Mouse (Mus musculus) retina, embryonic 14.5 days (tissue): ENCODE measurements around the gene Zfp202.
"Not testable (repeated sequence)": the region's sequence is repeated elsewhere in the genome, so short reads cannot be mapped to it uniquely, and the experiment has no call there.

Experiments
- DNase-seq: peaks from one replicate; pipeline ENCODE4 v3.0.0-alpha.2; 2015; ENCODE audit warnings: low spot score

Zfp202 gene

DNA sequence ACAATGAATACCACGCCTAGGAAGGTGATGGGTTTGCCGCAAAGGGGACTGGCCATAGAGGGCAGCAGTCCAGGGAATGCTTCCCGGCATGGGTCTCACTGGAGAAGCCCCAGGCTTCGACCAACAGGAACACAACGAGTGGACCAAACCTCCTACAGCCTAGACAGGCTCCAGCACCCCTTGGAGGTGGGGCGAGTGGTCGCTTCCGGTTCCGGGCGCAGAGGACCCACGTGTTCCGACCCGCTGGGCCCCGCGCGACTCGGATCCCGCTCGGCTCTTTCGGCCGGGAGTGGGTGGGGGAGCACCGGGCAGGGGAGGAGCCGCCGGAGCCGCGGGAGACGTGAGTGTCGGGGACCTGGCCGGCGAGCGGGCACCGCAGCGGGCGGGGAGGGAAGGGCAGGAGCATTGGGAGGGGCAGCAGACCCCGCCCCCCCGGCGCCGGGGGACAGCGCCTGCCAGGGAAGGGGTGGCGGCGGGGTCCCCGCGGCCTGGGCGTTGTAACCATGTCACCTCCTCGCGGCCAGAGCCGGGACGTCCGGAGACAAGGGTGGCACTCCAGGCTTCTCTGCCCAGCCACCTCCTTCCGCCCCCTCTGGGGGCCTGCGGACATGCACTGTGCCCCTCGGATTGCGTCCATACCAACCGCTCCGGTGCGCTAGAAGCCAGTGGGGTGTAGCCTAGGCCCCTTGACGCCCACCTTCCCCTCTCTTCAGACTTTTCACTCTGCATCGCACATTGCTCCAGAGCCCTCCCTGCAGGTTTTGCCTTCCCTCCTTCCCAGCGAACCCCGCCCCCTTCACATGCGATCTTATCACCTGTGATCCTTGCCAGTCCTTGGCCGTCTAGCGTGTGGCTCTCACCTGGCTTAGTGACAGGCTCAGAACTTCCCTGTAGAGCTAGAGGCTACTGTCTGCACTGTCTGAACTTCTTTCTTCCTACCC, at the start of gene Zfp202:
TSS of gene Zfp202 (plus strand) at position 219 of the 941 bp plus-strand sequence.
- peak; percentile 89 for DNase-seq

DNA sequence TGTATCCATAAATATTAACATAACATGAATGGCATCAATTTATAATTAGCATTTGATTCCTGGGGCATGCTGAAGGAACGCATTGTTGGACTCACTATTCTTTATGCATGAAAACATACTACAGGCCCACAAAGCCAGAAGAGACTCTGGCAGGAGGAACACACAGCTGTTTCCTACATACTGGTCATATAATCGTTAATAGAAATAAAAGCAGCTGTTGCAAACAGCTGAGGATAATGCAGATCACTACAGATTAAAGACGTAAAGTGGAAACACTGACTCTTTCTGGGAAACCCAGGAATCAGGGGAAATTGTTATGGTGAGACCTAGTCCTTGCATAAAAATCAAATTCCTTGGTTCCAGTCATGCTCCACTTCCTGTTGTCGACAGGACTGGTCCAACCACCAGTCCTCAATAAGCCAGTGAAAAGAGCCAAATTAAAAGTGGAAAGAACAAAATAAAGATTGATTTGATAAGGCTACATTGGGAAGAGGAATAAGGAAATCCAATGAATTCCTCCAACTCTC, 36.9 kb upstream of the Zfp202 start:
- DNase-seq = no peak

DNA sequence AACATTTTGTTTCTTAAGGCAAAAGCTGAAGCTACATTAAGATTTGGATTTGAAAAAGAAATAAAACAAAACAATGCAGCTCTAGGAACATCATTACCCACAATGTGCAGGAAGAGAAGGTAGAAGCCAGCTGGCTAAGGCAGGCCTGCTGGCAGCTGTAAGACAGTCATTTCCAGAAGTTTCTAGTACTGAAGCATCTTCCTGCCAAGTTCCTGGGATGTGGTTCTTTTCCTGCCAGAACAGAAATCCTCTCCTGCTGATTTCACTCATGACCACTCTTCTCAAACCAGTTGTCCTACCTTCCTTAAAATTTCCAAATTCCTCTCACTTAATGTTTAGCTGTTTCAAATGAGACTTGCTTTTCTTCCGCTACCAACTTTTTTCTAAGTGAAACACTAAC, 25.7 kb upstream of the Zfp202 start:
- DNase-seq = no peak

DNA sequence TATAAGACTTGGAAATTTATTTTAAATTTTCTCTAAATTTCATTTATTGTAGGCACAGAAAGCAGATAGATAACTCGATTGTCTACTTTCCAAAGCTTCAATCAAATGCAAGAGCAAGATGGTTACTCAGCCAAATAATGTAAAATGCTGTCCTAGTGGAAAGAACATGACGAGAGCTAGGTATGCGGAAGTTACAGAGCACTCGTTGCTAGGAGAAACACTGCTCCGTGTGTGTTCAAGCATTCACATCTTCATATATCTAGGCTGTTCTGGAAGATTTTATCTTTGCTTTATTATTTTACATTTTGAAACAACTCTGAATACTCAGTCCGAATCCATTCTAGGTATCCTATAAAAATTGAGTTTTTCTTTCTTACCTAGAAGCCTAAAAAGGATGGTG, 15.1 kb upstream of the Zfp202 start:
- no peak for DNase-seq

DNA sequence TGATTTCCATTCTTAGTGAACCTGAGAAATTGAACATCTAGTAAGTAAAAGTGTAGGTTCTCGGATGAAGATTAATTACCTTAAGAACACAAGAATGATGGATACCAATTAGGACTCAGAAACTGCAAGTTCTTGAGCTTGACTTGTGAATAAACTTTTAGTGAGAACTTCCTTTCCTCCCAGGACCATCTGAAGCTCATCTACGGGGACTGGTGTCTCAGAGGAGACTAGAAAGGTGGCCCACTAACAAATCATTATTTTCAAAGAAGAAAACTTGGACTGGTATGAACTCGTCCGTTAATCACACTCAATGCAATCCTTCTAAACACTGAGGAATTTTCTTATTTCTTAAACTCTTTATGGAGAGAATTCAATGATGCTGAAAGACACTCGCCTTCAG, 11.5 kb upstream of the Zfp202 start, which contains the start of gene Olfr986:
TSS of gene Olfr986 (plus strand) at position 301 of the 400 bp plus-strand sequence.
- no peak for DNase-seq

DNA sequence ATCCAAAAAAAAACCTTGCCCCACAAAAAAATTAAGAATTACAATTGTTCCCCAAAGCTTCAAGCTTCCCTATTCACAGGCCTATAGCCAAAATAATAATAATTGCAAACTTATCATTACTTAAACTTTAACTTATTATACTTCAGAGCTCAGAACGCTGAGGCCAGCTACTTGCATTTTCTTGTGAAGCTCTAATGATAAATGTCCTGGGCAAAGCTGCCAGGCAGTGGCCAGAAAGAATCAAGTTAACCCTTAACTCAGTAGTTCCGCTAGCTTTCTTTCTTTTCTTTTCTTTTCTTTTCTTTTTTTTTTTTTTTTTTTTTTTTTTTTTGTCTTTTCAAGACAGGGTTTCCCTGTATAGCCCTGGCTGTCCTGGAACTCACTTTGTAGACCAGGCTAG, 7.0 kb upstream of the Zfp202 start:
- not testable (repeated sequence) for DNase-seq

DNA sequence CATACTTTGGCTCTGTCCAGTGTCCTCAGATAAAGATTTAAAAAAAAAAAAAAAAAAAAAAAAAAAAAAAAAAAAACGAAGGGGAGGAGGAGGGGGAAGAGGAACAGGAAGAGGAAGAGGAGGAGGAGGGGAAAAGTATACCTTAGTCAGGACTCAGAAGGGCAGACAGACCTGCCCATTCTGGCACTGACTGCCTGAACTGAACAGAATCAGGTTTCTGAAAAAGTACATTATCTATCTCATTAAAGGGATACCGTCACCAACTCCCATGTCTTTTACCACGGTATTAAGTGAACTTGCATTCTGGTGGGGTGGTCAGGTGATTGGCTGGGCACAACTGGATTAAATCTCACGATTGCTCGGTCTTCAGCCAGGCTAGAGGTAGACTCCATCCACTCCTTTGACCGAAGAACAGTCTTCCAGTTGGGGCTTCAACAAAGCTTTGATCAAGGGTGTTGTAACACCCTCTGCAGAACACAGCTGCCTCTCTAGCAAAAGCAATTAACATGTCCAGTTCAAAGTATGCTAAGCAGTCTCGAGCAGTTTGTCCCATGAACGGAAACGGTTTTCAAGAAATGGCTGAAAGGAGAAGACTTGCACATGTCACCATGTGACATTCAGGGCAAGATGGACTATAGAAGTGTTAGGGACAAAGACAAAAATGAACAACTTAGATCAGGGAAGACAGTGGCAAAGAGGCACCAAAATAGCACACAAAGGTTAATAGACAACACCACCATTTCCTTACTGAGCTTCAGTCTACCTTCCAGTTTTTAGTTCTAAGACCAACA, 835 bp upstream of the Zfp202 start:
- DNase-seq = peak; percentile 3

DNA sequence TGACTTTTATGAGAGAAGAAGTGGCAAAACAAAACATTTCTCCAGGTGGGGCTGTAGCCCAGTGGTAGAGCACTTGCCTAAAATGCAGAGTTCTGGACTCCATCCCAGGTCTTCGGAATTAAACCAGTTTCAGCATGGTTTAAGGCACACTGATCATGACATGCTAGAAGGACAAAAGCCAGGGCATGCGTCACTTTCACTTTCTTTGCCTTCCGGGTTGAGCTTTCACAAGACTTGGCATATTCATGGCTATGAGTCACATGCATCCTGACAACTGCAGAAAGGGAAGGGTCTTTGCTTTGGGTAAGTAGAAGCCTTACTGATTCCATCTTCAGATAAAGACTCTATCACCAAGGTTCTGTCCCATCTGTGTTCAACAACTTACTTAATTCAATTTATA, 3.9 kb downstream of the Zfp202 start:
- no peak for DNase-seq

DNA sequence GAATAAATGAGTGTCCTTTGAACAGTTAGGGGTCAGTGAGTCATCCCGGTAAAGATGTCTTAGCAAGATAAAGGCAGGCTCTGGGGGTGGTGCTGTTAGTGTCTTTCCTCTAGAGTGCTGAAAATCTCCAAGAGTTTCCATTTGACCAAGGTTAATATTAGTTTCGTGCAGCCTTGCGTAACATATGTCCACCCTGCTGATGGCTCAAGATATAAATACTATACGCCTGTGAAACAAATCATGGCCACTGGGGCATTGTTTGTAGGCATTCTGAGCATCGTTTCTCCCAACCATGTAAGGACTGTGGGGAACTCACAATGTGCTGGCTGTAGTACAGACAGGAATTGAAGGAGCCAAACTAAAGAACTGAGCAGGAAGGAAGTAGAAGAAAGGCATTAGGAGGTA, 14.4 kb downstream of the Zfp202 start:
- no peak for DNase-seq

DNA sequence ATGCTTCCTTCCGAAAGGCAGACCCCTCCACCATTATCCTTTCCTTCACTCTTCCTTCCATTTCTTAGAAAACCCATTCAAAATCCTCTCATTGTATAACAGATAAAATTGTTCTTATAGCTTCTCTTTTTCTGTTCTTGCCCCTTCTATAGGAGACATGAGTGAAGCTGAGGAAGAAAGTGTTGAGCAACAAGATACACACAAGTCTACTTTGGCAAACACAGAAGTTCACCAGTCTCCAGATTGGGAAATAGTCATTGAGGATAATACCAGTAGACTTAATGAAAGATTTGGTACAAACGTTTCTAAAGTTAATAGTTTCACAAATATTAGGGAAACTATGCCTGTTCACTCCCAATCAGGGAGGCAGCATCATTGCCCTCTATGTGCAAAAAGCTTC, 18.6 kb downstream of the Zfp202 start:
- no peak for DNase-seq

DNA sequence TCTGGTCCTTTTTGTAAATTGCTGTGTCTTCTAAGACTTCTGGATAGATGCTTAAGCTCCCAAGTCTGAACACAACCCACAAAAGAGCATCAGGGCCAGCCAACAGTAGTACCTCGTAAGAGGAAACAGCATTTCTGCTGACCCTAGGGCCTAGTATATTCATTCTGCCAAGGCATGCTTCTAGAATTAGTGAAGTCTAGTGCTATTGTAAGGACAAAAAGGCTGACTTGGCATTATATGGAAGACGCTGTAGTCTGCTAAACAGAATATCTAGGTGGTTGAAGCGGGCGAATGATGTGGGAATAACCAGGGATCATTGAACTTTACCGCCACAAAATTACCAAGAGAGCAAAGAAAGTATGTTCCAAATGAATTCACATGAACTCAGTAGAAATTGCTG, 21.9 kb downstream of the Zfp202 start:
- no peak for DNase-seq

DNA sequence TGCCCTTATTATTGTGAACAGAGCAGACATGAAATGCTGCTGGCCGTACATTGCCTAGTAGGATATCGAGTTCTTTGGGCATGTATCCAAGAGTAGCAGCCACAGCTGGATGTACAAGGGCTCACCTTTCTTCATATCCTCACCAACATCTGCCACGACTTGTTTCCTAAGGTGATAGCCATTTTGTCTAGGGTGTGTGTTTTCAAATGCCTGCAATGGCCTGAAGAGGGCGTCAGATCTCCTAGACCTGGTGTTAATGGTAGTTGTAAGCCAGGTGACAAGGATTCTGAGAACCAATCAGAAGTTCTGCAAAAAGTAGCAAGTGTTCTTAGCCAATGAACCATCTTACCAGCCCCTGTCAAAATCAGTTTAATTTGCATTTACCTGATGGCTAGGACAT, 24.5 kb downstream of the Zfp202 start:
- DNase-seq = no peak

DNA sequence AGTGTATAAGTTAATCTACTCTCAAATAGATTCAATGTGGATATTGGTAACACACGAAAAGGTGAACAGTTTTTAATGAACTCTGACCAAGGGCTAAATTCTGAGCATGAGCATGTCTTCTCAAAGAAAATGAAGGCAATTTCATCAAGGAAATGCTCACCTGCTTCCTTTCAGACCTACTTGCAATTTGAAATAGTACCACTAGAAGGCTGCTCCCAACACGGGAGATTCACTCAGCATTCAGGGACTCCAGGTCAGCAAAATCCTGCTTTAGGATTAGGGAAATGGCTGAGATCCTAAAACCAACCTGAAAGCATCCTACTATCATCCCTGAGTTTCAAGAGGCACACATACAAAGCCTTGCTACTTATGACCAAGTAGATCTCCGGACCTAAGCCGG, 32.2 kb downstream of the Zfp202 start:
- peak; percentile 71 for DNase-seq

DNA sequence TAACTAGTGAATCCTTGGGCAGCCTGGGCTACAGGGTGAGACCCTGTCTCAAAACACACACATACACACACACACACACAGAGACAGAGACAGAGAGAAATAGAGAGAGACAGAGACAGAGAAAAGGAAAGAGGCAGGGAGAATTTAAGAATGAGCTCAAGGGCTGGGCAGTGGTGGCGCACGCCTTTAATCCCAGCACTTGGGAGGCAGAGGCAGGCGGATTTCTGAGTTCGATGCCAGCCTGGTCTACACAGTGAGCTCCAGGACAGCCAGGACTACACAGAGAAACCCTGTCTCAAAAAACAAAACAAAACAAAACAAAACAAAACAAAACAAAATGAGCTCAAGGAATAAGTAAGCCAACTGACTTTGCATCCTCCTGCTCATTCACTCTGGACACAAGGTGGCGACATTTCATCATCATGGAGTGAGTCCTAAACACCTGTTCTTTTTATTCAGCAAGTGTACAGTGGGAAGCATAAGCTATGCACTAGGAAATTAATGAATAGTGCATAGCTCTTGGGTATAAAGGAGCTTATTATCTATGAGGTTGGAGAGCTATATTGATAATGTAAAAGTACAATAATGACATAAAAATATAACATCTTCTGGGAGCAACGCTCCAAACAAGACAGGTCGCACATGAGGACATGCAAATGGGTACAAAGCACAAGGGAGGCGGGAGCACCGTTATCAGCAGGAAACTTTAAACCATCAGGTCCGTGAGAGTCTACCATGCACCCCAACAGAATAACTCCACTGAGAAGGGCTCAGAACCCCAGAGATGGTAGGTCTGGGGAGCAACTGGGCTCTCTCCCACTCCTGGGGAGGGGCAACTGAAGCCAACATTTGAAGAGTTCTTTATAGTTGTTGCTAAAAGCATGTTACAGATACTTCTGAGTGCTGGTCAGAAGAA, 36.0 kb downstream of the Zfp202 start:
- DNase-seq = peak; percentile 79

DNA sequence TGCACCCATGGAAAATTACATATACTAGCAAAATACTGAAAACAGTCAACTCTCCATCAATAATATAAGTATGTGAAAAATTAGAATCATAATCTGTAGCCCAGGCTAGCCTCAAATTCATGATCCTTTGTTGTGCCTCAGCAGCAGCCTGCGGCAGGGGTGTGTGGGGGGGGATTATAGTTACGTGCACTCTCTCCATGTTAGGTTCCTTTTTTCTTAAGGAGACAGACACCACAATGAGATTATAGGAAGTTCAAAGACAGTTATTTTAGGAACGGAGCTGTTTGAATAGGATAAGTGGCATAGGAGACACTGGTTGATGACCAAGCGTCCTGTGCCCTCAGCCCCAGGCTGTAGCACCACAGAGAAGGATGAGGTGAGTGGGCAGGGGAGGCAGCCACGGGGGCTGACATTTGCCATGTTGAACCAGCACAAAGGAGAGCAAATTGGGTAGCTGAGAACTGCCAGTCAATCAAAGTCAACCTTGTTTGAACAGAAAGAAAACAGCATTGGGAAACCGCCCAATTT, 36.8 kb downstream of the Zfp202 start:
- DNase-seq = no peak

DNA sequence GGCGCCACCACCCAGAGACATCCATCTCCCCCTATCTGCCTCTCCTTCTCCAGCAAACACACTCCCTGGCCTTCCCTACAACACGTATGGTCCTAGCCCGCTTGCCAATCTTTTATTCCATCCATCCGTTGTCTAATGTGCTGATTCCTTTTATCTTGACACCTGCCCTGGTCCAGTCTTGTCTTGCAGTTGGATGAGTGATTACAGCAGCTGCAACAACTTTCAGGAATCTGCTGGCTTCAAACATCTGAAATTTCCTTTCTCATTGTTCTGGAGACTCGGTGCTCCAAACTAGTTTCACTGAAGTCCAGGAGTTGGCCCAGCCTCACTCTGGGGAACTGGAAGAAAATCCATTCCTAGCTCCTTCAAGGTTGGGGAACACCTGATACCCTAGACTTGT, 37.4 kb downstream of the Zfp202 start:
- DNase-seq = no peak

DNA sequence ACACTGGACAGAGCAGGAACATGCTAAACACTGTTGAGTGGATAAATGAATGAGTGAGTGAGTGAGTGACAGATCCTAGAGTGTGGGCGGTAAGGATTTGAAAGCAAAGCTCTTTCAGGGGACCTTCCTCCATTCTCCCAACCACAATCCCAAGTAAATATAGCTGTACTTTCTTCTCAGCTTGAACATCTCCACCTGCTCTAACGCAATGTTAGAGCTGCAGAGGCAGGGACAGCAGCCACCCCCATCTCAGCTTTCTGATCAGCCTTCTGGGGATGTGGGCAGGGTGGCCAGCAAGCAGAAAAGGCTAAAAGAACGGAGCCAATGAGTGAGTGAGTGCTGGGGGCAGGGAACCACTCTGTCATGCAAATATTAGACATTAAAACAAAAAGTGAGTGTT, 38.9 kb downstream of the Zfp202 start:
- DNase-seq = no peak

DNA sequence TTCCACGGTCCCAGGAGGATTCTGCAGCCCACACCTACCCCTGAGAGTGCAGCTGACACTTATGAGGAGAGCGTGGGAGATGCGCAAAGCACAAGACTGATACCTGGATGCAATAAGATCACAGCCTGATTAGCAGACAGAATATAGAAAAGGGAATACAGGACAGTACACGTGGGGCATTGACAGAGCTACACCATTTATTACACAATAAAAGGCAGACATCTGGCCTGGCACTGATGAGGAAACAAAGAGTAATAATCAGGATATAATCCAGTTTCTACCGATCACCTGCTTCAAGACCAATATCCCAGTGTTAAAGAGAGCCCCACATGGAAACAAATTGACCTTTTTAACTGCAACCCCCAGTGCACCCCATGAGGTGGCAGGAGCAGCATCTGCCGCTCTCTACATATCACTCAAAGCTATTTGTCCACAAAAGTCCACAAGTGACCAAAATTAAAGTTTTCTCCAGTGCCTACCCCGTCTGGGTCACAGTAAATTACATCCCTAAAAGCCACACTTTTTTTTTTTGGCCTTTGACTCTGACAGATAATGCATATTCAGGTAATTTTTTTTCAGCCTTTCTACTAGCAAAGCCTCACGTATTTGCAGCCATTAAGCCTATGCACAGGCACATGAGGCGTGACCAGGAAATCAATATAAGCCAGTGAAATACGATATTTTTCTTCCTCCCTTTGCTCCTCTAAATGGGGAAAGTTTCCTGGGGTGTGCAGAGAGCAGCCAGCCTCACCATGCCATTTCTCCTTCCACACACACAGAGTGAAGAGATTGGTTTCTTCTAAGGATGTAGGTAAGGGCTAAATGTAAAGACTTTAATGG, 42.3 kb downstream of the Zfp202 start:
- no peak for DNase-seq

DNA sequence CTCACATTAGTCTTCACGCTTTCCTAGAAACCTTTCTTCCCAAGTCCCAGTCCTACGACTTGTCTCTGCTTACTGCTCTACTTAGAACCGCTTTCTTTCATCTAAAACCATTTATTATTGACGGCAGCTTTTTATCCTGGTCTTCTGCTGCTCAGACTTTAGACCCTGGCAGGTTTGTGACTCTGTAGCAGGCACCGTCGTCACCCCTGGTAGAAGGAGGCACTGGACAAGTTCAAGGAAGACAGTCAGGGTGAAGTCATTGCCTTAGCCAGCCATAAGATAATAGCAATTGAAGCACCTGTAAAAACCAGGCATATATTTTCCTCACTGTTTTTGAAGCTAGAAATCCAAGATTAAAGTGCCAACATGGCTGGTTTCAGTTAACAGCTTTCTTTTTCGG, 43.1 kb downstream of the Zfp202 start:
- DNase-seq = no peak

DNA sequence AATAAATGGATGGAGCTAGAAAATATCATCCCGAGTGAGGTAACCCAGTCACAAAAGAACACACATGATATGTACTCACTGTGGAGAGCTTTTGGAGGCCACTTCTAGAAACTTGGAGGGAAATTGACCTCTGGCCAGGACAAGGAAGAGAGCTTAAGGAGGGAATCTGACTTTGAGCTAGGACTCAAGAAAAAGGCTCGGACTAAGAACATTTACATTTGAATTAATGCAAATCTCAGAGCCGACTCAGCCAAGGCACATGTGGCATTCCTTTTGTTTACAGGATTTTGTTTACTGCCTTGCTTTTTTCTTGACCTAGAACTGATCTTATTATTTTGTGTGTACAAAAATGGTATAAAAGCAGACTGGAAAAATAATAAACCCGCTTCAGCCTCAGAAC, 47.6 kb downstream of the Zfp202 start:
- DNase-seq = no peak

DNA sequence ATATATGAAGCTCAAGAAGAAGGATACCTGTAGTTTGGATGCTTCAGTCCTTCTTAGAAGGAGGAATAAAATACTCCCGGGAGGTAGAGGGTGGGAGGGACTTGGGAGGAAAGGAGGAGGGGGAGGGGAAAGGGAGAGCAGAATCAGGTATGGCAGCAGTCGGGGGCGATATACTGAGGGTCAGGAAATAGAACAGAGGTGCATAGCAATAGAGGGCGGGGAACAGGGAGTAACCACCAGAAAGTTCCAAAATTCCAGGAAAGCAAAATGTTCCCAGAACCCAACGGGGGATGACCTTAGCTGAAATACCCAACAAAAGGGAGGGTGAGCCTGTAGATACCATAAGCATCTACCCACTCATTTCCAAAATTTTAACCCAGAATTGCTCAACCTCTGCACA, 48.2 kb downstream of the Zfp202 start:
- no peak for DNase-seq
